In genomic region chr4:131565203-131565602, GRCm38 (mm10) we compare ENCODE assay signal across 30 mouse cellular contexts.
"Had no signal": no experiment of that assay in that cellular context is flagged by ENCODE, and none has a peak within 500 bp of the region (broad histone marks: within the 10 kb centered on the region; RNA-seq: fewer than 3 reads in every experiment).

No protein-coding gene starts in this region.

- H3K9me3 ChIP-seq: limb, embryonic 10.5 days; limb, embryonic 12.5 days; limb, embryonic 13.5 days; limb, embryonic 15.5 days; liver, embryonic 12.5 days; liver, embryonic 13.5 days; liver, embryonic 15.5 days; lung, embryonic 15.5 days; midbrain, embryonic 10.5 days; midbrain, embryonic 12.5 days; midbrain, embryonic 13.5 days; midbrain, embryonic 15.5 days; neural tube, embryonic 12.5 days; neural tube, embryonic 13.5 days had no signal

- H3K27ac ChIP-seq: limb, embryonic 10.5 days; limb, embryonic 12.5 days; limb, embryonic 13.5 days; limb, embryonic 15.5 days; liver, embryonic 12.5 days; liver, embryonic 13.5 days; liver, embryonic 14.5 days; liver, embryonic 15.5 days; lung, embryonic 15.5 days; macrophage; midbrain, embryonic 10.5 days; midbrain, embryonic 12.5 days; midbrain, embryonic 13.5 days; midbrain, embryonic 15.5 days; neural tube, embryonic 12.5 days; neural tube, embryonic 13.5 days had no signal

- H3K4me3 ChIP-seq: limb, embryonic 10.5 days; limb, embryonic 12.5 days; limb, embryonic 13.5 days; limb, embryonic 15.5 days; liver, embryonic 12.5 days; liver, embryonic 13.5 days; liver, embryonic 15.5 days; lung, embryonic 15.5 days; megakaryocyte, embryonic 14.5 days; midbrain, embryonic 10.5 days; midbrain, embryonic 12.5 days; midbrain, embryonic 13.5 days; midbrain, embryonic 15.5 days; myocyte; neural tube, embryonic 12.5 days; neural tube, embryonic 13.5 days had no signal

- H3K4me1 ChIP-seq: limb, embryonic 13.5 days; limb, embryonic 15.5 days; liver, embryonic 12.5 days; liver, embryonic 13.5 days; liver, embryonic 15.5 days; lung, embryonic 15.5 days; megakaryocyte, embryonic 14.5 days; midbrain, embryonic 10.5 days; midbrain, embryonic 12.5 days; midbrain, embryonic 15.5 days; neural tube, embryonic 12.5 days had no signal

- H3K4me2 ChIP-seq: limb, embryonic 12.5 days; limb, embryonic 13.5 days; limb, embryonic 15.5 days; liver, embryonic 11.5 days; liver, embryonic 12.5 days; liver, embryonic 13.5 days; liver, embryonic 15.5 days; lung, embryonic 14.5 days; lung, embryonic 15.5 days; midbrain, embryonic 11.5 days; midbrain, embryonic 12.5 days; midbrain, embryonic 13.5 days; midbrain, embryonic 15.5 days; neural tube, embryonic 12.5 days; neural tube, embryonic 13.5 days had no signal

- H3K36me3 ChIP-seq: limb, embryonic 10.5 days; limb, embryonic 12.5 days; limb, embryonic 13.5 days; limb, embryonic 15.5 days; liver, embryonic 12.5 days; liver, embryonic 13.5 days; liver, embryonic 15.5 days; lung, embryonic 15.5 days; midbrain, embryonic 10.5 days; midbrain, embryonic 12.5 days; midbrain, embryonic 13.5 days; midbrain, embryonic 15.5 days; neural tube, embryonic 12.5 days; neural tube, embryonic 13.5 days had no signal

- H3K27me3 ChIP-seq: limb, embryonic 12.5 days; limb, embryonic 13.5 days; limb, embryonic 15.5 days; liver, embryonic 13.5 days; liver, embryonic 15.5 days; lung, embryonic 15.5 days; megakaryocyte, embryonic 14.5 days; midbrain, embryonic 13.5 days; midbrain, embryonic 15.5 days; neural tube, embryonic 12.5 days; neural tube, embryonic 13.5 days had no signal

- DNase-seq: left cerebral cortex, postnatal 4 days; liver; liver, embryonic 13.5 days; liver, postnatal 0 days; lung, adult 18-20 months; lung, adult 2 months; lung, embryonic 14.5 days; lung, postnatal 10 days; lung, postnatal 14 days; lung, postnatal 36 days; midbrain, embryonic 14.5 days had no signal

- H3K9ac ChIP-seq: limb, embryonic 12.5 days; limb, embryonic 13.5 days; limb, embryonic 15.5 days; liver, embryonic 12.5 days; liver, embryonic 13.5 days; liver, embryonic 14.5 days; liver, embryonic 15.5 days; liver, postnatal 0 days; lung, embryonic 14.5 days; lung, embryonic 15.5 days; midbrain, embryonic 12.5 days; midbrain, embryonic 13.5 days; midbrain, embryonic 15.5 days; neural tube, embryonic 12.5 days; neural tube, embryonic 13.5 days had no signal
